Mouse (Mus musculus) heart, postnatal 0 days (tissue): ENCODE results near the gene Inpp5b.

Experiments
- CTCF ChIP-seq: IDR thresholded peaks from 2 replicates; pipeline ENCODE4 v1.5.1; 2016; ENCODE audit warnings: antibody characterized with exemption, control low read depth, low read depth
- EP300 ChIP-seq: IDR thresholded peaks from 2 replicates; pipeline ENCODE4 v1.6.1; 2016; ENCODE audit warnings: antibody characterized with exemption, low read depth

- TF ChIP-seq CTCF (no peak), EP300 (no peak)
Measured at GRCm38 (mm10) chr4:124695786-124696516, 45.7 kb upstream of the Inpp5b start.
